Mouse (Mus musculus): ENCODE measurements around the gene Dab1. TPM values are rescaled to one million over a fixed set of nuclear protein-coding genes. Genes with fewer than 3 reads are reported as not detected.

The Dab1 gene
- total and polyA plus RNA-seq, 2 experiments from 2014 or later: 47.9 to 109 TPM

GRCm38 (mm10) chr4:103636168-103636776 lies 17.1 kb downstream of the Dab1 start:
- Histone ChIP-seq H3K27ac (ENCODE audit: low read depth, low read length) (no peak overlapping the region), H3K27me3 (ENCODE audit: insufficient read depth, low read length) (no peaks in the 10 kb centered on the region), H3K9ac (replicated peaks; ENCODE audit: low read length, poor library complexity, severe bottlenecking) (no peak overlapping the region), H3K36me3 (ENCODE audit: insufficient read depth, low read length) (no peaks in the 10 kb centered on the region), H3K4me1 (ENCODE audit: insufficient read depth, low read length) (no peaks in the 10 kb centered on the region), H3K4me2 (ENCODE audit: low read depth, low read length, poor library complexity, severe bottlenecking) (no peak overlapping the region), H3K4me3 (ENCODE audit: low read depth, low read length) (no peak overlapping the region), H3K9me3 (ENCODE audit: low read length) (no peaks in the 10 kb centered on the region)
- TF ChIP-seq CTCF (IDR thresholded peaks at IDR 0.05): no peak
- no peak for DNase-seq (ENCODE audit: low spot score)
- 36% methylated on average over 5 of the region's 5 CpGs for whole genome bisulfite sequencing
- ATAC-seq (ENCODE audit: low FRiP score): no peak

- Histone ChIP-seq H3K36me3 (ENCODE audit: insufficient read depth, low read length) (no peaks in the 10 kb centered on the region), H3K9ac (replicated peaks; ENCODE audit: low read length, poor library complexity, severe bottlenecking) (no peak overlapping the region), H3K27ac (ENCODE audit: low read depth, low read length) (no peak overlapping the region), H3K4me2 (ENCODE audit: low read depth, low read length, poor library complexity, severe bottlenecking) (no peak overlapping the region), H3K27me3 (ENCODE audit: insufficient read depth, low read length) (no peaks in the 10 kb centered on the region), H3K4me1 (ENCODE audit: insufficient read depth, low read length) (no peaks in the 10 kb centered on the region; the same call in 1 of the 2 replicates), H3K9me3 (ENCODE audit: low read length) (no peaks in the 10 kb centered on the region), H3K4me3 (ENCODE audit: low read depth, low read length) (no peak overlapping the region)
- TF ChIP-seq CTCF (IDR thresholded peaks at IDR 0.05): no peak
- no peak for ATAC-seq (ENCODE audit: low FRiP score)
- peak; percentile 18 for DNase-seq (ENCODE audit: low spot score)
- 12% methylated on average over 9 of the region's 9 CpGs for WGBS
Measured at GRCm38 (mm10) chr4:103648209-103648896, 29.2 kb downstream of the Dab1 start.

- no peak for ATAC-seq (ENCODE audit: low FRiP score)
- H3K4me3 ChIP-seq (ENCODE audit: low read depth, low read length): no peak overlapping the region
- WGBS: 58% methylated on average over 6 of the region's 6 CpGs
- no peaks in the 10 kb centered on the region for H3K4me1 ChIP-seq (ENCODE audit: insufficient read depth, low read length)
- H3K27me3 ChIP-seq (ENCODE audit: insufficient read depth, low read length): no peaks in the 10 kb centered on the region
- TF ChIP-seq CTCF (IDR thresholded peaks at IDR 0.05): no peak
- H3K36me3 ChIP-seq (ENCODE audit: insufficient read depth, low read length): no peaks in the 10 kb centered on the region
- no peaks in the 10 kb centered on the region for H3K9me3 ChIP-seq (ENCODE audit: low read length)
- no peak for DNase-seq (ENCODE audit: low spot score)
- no peak overlapping the region for H3K27ac ChIP-seq (ENCODE audit: low read depth, low read length)
- H3K9ac ChIP-seq (replicated peaks; ENCODE audit: low read length, poor library complexity, severe bottlenecking): no peak overlapping the region
- H3K4me2 ChIP-seq (ENCODE audit: low read depth, low read length, poor library complexity, severe bottlenecking): no peak overlapping the region
Measured at GRCm38 (mm10) chr4:103655740-103656139, 36.6 kb downstream of the Dab1 start.

DNA sequence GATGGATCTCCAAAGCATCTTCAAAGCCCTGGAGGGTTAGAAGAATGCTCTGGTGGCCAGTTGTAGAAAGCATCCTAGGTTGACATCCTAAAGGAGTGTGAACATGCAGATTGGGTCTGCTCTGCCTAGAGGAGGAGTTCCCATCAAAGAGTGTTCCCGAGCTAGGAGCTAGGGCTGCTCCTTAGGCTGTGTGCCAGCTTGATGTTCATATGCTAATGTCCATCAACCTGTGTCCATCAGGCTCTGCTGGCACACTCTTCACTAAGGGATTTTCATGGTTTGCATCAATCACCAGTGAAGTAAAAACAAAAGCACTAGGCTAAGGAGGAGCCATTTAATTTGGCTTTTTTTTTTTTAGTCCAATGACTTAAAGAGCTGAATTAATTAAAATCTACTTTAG lies 42.2 kb downstream of the Dab1 start:
- H3K4me1 ChIP-seq (ENCODE audit: insufficient read depth, low read length): no peaks in the 10 kb centered on the region
- peak; percentile 55 for DNase-seq (ENCODE audit: low spot score)
- no peak overlapping the region for H3K9ac ChIP-seq (replicated peaks; ENCODE audit: low read length, poor library complexity, severe bottlenecking)
- no peak for TF ChIP-seq CTCF (IDR thresholded peaks at IDR 0.05)
- H3K9me3 ChIP-seq (ENCODE audit: low read length): no peaks in the 10 kb centered on the region
- WGBS: 32% methylated on average over 1 of the region's 1 CpGs
- no peak overlapping the region for H3K4me3 ChIP-seq (ENCODE audit: low read depth, low read length)
- no peak overlapping the region for H3K4me2 ChIP-seq (ENCODE audit: low read depth, low read length, poor library complexity, severe bottlenecking)
- no peak overlapping the region for H3K27ac ChIP-seq (ENCODE audit: low read depth, low read length)
- H3K36me3 ChIP-seq (ENCODE audit: insufficient read depth, low read length): no peaks in the 10 kb centered on the region
- H3K27me3 ChIP-seq (ENCODE audit: insufficient read depth, low read length): no peaks in the 10 kb centered on the region
- no peak for ATAC-seq (ENCODE audit: low FRiP score)

DNA sequence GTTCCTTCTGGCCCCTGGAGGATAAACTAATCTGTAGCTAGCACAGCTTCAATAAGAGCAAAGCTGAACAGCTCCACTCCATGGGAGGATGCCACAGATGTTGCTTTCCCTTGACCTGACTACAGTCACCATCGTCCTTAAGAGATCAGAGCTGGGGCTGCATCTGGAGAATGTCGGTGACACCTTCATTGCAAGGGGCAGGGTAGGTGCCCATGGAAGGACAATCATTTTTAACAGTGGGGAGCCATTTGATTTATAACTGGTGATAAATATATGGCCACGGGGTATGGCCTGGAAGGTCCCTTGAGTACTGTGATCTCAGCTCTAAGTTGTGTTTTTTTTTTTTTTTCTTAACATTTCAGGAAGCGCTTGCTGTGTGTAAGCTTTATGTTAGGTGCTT lies 48.3 kb downstream of the Dab1 start:
- H3K36me3 ChIP-seq (ENCODE audit: insufficient read depth, low read length): no peaks in the 10 kb centered on the region
- no peaks in the 10 kb centered on the region for H3K9me3 ChIP-seq (ENCODE audit: low read length)
- 80% methylated on average over 4 of the region's 4 CpGs for WGBS
- DNase-seq (ENCODE audit: low spot score): no peak
- ATAC-seq (ENCODE audit: low FRiP score): no peak
- no peak overlapping the region for H3K9ac ChIP-seq (replicated peaks; ENCODE audit: low read length, poor library complexity, severe bottlenecking)
- no peak overlapping the region for H3K27ac ChIP-seq (ENCODE audit: low read depth, low read length)
- H3K27me3 ChIP-seq (ENCODE audit: insufficient read depth, low read length): no peaks in the 10 kb centered on the region
- TF ChIP-seq CTCF (IDR thresholded peaks at IDR 0.05): no peak
- H3K4me1 ChIP-seq (ENCODE audit: insufficient read depth, low read length): no peaks in the 10 kb centered on the region
- no peak overlapping the region for H3K4me3 ChIP-seq (ENCODE audit: low read depth, low read length)
- H3K4me2 ChIP-seq (ENCODE audit: low read depth, low read length, poor library complexity, severe bottlenecking): no peak overlapping the region

DNA sequence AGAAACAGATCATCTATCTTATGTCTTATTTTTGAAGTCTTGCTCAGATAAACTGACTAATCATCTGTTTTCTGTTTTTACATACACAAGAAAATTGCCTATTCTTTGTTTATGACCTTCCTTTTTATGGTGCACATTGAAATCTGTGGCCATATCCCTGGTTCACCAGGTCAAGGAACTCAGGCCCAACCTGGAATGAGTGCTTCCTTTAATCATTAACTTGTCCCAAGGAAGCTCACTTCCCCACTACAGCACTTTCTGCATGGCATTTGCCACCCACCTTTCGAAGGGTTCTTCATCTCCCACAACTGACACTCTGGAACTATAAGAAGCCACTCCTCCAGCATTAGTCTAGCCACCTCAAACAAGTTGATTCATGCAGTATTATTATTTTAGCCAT lies 58.0 kb downstream of the Dab1 start:
- Histone ChIP-seq H3K36me3 (ENCODE audit: insufficient read depth, low read length) (no peaks in the 10 kb centered on the region), H3K27me3 (ENCODE audit: insufficient read depth, low read length) (no peaks in the 10 kb centered on the region), H3K4me3 (ENCODE audit: low read depth, low read length) (no peak overlapping the region), H3K9me3 (ENCODE audit: low read length) (no peaks in the 10 kb centered on the region), H3K9ac (replicated peaks; ENCODE audit: low read length, poor library complexity, severe bottlenecking) (no peak overlapping the region), H3K4me2 (ENCODE audit: low read depth, low read length, poor library complexity, severe bottlenecking) (no peak overlapping the region), H3K27ac (ENCODE audit: low read depth, low read length) (no peak overlapping the region), H3K4me1 (ENCODE audit: insufficient read depth, low read length) (no peaks in the 10 kb centered on the region)
- TF ChIP-seq CTCF (IDR thresholded peaks at IDR 0.05): no peak
- DNase-seq (ENCODE audit: low spot score) (no peak), ATAC-seq (ENCODE audit: low FRiP score) (no peak)
- WGBS: 73% methylated on average over 1 of the region's 1 CpGs
